Mouse (Mus musculus): ENCODE measurements around the gene Arrb2. TPM values are rescaled to one million over a fixed set of nuclear protein-coding genes. Genes with fewer than 3 reads are reported as not detected.
"Not testable (repeated sequence)": the region's sequence is repeated elsewhere in the genome, so short reads cannot be mapped to it uniquely, and the experiment has no call there.

The Arrb2 gene
- polyA plus RNA-seq (2015; fragmentation: Nextera tagmentation; extraction: Ambion mirVana), result 38.8 and 38.9 TPM in 2 replicates

- peak; percentile 98 for DNase-seq (ENCODE audit: low spot score)
Observed at GRCm38 (mm10) chr11:70432048-70432894, at the start of gene Arrb2. Arrb2 (plus strand) TSS chr11:70432635.

GRCm38 (mm10) chr11:70384136-70384535 is 48.3 kb upstream of the Arrb2 start:
- DNase-seq (ENCODE audit: low spot score), result no peak

GRCm38 (mm10) chr11:70387436-70387835 is 45.0 kb upstream of the Arrb2 start:
- no peak for DNase-seq (ENCODE audit: low spot score)

GRCm38 (mm10) chr11:70389421-70389820 is 43.0 kb upstream of the Arrb2 start:
- DNase-seq (ENCODE audit: low spot score), result no peak

- DNase-seq (ENCODE audit: low spot score), result no peak
Observed at GRCm38 (mm10) chr11:70403598-70403997, 28.8 kb upstream of the Arrb2 start.

- peak; percentile 90 for DNase-seq (ENCODE audit: low spot score)
Observed at GRCm38 (mm10) chr11:70409594-70410296, 22.7 kb upstream of the Arrb2 start, which contains the start of gene Pelp1. Pelp1 (minus strand) TSS chr11:70410031.

GRCm38 (mm10) chr11:70410297-70410643 is 22.2 kb upstream of the Arrb2 start:
- no peak for DNase-seq (ENCODE audit: low spot score)

- DNase-seq (ENCODE audit: low spot score), result no peak
Observed at GRCm38 (mm10) chr11:70412591-70412990, 19.8 kb upstream of the Arrb2 start.

GRCm38 (mm10) chr11:70413961-70414360 is 18.5 kb upstream of the Arrb2 start:
- DNase-seq (ENCODE audit: low spot score), result peak; percentile 82

- no peak for DNase-seq (ENCODE audit: low spot score)
Observed at GRCm38 (mm10) chr11:70418199-70418598, 14.2 kb upstream of the Arrb2 start.

GRCm38 (mm10) chr11:70419486-70419885 is 12.9 kb upstream of the Arrb2 start:
- no peak for DNase-seq (ENCODE audit: low spot score)

GRCm38 (mm10) chr11:70426598-70426997 is 5.8 kb upstream of the Arrb2 start:
- not testable (repeated sequence) for DNase-seq (ENCODE audit: low spot score)

- no peak for DNase-seq (ENCODE audit: low spot score)
Observed at GRCm38 (mm10) chr11:70431574-70431973, 861 bp upstream of the Arrb2 start.

GRCm38 (mm10) chr11:70432895-70433568 is 597 bp downstream of the Arrb2 start:
- peak; percentile 39 for DNase-seq (ENCODE audit: low spot score)

GRCm38 (mm10) chr11:70433569-70433943 is 1.1 kb downstream of the Arrb2 start:
- peak; percentile 26 for DNase-seq (ENCODE audit: low spot score)

- DNase-seq (ENCODE audit: low spot score), result peak; percentile 23
Observed at GRCm38 (mm10) chr11:70433951-70434350, 1.5 kb downstream of the Arrb2 start.

- peak; percentile 84 for DNase-seq (ENCODE audit: low spot score)
Observed at GRCm38 (mm10) chr11:70435476-70435875, 3.0 kb downstream of the Arrb2 start.

GRCm38 (mm10) chr11:70437426-70437825 is 5.0 kb downstream of the Arrb2 start:
- peak; percentile 32 for DNase-seq (ENCODE audit: low spot score)

GRCm38 (mm10) chr11:70438728-70439374 is 6.4 kb downstream of the Arrb2 start:
- DNase-seq (ENCODE audit: low spot score), result no peak

- DNase-seq (ENCODE audit: low spot score), result no peak
Observed at GRCm38 (mm10) chr11:70440637-70441036, 8.2 kb downstream of the Arrb2 start.

- DNase-seq (ENCODE audit: low spot score), result no peak
Observed at GRCm38 (mm10) chr11:70441882-70442281, 9.4 kb downstream of the Arrb2 start.

Data from thymus, postnatal 0 days (tissue).